Mouse (Mus musculus): ENCODE measurements around the gene Tenm2.

Tenm2 gene

GRCm38 (mm10) chr11:35998048-35998447 is 1237.7 kb downstream of the Tenm2 start:
- DNase-seq (ENCODE audit: low read depth, low spot score): no peak

DNA sequence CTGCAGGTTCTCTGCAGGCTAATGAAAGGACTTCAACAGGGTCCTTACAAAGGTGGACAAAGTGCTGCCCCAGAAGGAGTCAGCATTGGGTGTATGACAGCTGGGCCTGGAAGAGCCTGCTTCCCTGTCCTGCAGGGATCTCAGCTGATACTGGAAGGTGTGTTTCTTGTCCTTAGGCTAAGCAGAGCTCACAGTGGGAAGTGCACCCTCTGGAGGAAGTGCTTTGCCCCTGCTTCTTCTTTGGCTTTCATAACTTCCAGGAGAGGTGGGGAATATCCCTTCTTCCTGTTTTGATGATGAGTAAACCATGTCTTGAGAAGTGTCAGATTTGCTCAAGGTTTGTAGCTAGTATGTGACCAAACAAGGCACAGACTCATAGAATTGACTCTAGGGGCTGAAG is 1240.5 kb downstream of the Tenm2 start:
- peak; percentile 49 for DNase-seq (ENCODE audit: low read depth, low spot score)

DNA sequence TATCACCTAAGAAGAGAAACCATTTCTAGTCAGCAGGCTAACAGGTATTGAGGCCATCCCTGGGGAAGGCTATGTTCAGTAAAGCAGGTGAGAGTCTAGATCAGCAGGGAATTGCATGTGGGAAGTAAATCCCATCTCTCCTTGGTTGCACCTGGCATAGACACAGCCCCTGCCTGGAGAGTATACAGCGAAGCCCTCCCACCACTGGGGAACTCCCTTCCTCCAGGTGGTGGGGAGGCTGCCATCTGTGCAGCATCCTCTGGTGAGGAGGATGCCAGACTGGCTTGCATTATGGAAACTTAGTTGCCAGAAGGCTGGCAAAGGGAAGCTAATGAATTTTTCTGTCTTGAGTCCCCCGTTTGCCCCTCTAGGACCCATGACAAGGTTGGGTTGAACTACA is 1243.9 kb downstream of the Tenm2 start:
- no peak for DNase-seq (ENCODE audit: low read depth, low spot score)

DNA sequence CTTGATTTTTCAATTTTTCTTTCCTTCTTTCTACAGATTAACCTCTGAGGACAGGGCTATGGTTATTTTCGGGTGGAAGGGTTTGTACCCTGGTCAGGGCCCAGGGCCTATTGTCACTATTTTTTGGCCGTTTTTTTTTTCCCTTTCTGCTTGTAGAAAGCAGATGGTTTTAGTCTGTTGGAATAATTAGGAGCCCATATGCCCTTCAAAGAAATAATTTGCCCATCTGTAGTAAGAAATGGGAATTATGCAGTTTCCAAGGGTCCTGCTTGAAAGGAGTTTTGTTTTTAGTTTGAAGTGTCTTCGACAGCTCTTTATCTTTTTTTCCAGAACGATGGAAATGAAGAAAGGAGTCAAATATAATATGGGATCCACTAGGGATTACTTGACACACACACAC is 1245.8 kb downstream of the Tenm2 start:
- DNase-seq (ENCODE audit: low read depth, low spot score): no peak

GRCm38 (mm10) chr11:35985841-35986393 is 1249.8 kb downstream of the Tenm2 start:
- peak; percentile 61 for DNase-seq (ENCODE audit: low read depth, low spot score)

DNA sequence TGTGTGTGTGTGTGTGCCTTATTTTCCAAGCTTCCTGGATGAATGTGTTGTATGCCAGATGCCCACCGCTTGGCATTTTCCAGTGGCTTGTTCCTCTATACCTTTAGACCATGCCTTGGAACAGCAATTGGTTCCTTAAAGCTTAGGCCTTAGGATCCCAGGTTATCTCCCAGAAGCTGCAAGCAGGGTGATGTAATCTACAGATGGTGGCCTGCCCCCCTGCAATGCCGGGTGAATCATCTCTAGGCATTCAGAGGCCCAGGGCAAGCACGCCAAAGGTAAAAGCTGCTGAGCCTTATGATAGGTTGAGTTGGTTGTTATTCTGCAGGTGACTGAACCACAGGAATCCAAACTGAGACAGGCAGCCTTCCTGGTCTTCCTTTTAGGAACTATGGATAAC is 1253.0 kb downstream of the Tenm2 start:
- DNase-seq (ENCODE audit: low read depth, low spot score): no peak

- peak; percentile 85 for DNase-seq (ENCODE audit: low read depth, low spot score)
Observed at GRCm38 (mm10) chr11:35980411-35980917, 1255.3 kb downstream of the Tenm2 start, which contains the start of gene Wwc1. Gene Wwc1, minus strand, starts transcription at chr11:35980527.

DNA sequence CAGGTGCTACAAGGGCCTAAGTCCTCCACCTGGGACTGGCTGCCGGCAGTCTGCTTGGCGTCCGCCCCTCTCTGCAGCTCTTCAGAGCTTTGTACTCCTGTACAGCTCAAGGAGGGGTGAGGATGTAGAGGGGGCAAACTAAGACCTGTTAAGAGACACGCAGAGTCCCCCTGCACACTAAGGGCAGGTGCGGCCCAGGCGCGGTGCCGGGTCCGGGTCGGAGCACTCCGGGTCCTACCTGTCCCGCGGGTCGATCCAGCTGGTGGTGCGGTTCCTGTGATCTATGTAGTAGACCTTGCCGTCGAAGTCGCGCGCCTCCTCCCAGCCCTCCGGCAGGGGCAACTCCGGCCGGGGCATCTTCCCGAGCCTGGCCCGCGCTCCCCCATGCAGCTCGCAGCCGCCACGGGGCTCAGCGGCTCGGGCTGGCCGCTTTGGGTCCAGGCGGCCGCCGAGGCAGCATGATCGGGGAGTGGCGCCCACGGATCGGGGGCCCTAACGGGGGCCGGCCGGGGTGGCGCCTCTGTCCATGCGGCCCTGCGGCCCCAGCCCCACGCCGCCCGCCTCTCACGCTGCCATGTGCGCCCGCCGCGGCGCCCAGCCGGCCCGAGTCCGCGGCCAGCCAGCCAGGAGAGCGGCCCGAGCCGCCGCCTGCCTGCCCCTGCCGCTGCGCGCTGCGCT is 1255.9 kb downstream of the Tenm2 start:
- DNase-seq (ENCODE audit: low read depth, low spot score): peak; percentile 69

DNA sequence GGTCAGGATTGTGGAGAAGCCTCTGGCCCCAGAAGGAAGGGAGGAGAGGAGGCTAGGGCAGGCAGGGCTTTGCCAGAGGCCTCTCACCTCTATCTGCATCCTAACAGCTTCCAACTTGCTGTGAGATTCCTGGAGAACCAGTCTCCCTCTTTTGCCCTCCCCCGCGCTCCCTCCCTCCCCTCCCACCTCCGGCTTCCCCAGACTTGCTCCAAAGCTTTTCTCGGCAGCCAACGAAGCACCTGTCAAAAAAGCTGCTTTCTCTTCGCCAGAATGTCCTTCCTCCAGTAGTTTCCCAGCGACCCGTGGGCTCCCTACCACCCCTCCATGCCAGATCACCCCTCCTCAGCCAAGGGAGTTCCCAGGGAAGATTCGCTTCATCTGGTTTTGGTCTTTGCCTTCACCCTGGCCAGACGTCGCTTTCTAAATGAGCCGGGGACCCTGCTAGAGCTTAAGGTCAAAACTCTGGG is 1256.5 kb downstream of the Tenm2 start:
- peak; percentile 53 for DNase-seq (ENCODE audit: low read depth, low spot score)

DNA sequence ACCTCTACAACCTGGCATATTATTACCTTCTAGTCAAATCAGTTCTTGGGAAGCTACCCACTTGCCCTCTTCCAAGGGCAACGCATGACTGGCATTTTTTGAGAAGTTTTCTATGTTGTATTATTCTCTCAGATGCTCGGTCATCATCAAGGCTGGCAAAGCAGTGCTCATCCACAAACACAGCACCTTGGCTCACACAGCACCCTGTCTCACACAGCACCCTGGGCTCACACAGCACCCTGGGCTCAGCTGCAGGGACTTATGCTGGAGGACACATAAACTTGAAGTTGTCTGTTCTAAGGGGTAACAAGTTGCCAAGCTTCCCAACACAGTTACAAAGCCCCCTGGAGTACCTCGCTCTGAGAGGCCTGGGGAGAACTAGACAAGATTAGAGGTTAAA is 1258.0 kb downstream of the Tenm2 start:
- no peak for DNase-seq (ENCODE audit: low read depth, low spot score)

GRCm38 (mm10) chr11:35977096-35977495 is 1258.7 kb downstream of the Tenm2 start:
- DNase-seq (ENCODE audit: low read depth, low spot score): no peak

DNA sequence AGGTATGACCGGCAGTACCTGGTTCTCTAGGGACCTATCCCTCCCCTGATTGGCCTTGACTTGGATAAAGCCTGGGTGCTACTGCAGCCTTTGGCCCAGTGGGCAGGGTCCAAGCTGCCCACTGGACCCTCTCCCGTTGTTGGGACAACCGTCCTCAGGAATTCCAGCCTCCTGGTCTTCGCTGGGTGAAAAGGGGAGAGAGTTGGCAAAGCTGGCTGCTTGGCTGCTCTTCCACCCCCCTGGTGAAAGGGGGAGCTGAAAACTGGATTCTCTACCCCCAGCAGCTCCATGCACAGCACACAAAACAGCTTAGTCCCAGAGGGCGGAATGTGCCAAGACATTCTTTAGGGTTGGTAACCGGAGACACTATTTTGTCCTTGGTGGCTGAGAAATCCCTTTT is 1259.3 kb downstream of the Tenm2 start:
- peak; percentile 56 for DNase-seq (ENCODE audit: low read depth, low spot score)

GRCm38 (mm10) chr11:35974632-35975450 is 1260.9 kb downstream of the Tenm2 start:
- DNase-seq (ENCODE audit: low read depth, low spot score): no peak

DNA sequence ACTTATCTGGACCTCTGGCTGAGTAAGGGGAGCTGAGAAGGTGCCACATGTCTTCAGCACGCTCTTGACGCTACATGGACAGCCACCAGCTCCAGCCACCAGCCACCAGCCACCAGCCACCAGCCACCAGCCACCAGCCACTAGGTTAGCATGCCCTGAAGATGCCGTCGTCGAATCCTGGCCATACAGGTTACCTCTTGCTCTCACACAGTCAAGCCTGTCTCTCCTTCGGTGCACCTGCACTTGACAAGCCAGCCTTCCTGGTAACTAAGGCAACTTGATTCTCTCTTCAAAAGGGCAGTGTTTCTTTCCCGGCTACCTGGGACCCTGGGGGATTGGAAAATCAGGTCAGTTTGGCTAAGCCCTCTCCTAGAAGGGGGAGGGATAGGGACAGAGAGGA is 1262.6 kb downstream of the Tenm2 start:
- no peak for DNase-seq (ENCODE audit: low read depth, low spot score)

DNA sequence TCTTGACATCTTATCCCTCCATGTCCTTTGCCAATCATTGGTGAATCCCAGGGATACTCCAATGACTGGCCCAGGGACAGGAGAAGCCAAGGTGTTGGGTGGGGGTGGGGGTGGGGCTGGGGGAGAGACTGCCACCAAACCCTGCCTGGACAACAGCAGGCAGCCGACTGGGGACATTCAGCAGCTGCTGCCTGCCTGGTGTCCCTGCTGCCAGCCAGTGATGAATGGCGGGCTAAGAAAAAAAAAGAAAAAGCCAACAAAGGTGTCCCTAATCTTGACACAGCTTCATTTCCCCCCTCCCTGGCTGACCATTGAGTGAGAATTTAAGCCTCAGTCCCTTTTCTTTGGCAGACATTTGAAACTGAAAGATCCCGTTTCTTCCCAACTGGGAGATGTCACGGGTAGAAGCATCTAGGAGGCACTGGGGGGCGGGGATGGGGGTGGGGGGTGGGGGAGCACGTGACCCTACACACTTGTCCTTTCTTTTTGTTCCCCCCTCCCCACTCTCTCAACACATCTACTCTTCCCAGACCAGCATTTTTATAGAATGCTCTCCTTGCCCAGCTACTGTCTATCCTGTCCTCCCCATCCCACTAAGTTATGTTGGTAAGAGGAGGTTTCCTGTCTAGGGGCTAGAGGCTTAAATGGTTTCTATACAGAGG is 1263.4 kb downstream of the Tenm2 start:
- no peak for DNase-seq (ENCODE audit: low read depth, low spot score)

DNA sequence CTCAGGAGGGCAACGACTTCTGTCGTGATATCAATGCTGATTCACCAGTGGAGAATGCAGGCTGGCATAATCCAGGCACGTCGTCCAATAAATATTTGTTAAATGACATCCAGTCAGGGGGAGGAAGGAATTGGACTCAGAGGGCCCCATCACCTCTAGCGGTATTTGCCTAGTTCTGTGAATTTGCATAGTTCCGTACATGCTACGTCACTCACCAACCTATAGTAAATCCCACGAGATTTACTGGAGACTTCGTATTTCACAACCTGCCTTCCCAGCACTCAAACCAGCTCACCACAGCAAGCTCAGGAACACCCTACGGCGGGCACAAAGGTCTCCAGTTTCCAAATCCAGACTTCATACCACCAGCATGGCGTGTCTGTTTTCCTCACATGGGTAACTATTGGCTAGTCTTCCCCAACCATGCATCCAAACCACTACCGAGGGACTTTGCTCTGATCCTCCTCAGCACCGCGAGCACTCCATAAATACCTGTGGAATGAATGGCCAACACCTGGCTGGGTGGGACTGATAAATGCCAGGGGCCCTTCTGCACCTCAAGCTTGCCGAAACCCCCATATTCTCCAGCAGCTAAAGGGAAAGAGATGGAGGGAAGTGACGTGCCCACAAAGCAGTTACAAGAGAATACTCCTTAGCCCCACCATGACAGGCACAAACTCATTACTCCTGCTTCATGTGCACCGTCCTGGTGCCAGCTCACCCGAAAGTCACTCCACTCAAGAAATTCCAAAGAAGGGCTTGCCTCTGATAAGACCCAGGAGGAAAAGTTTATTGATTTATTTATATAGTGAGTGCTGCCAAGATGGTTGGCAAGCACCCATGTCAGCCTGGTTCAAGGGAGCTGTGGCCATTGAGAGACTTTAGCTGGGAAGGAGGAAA is 1264.7 kb downstream of the Tenm2 start:
- DNase-seq (ENCODE audit: low read depth, low spot score): no peak

DNA sequence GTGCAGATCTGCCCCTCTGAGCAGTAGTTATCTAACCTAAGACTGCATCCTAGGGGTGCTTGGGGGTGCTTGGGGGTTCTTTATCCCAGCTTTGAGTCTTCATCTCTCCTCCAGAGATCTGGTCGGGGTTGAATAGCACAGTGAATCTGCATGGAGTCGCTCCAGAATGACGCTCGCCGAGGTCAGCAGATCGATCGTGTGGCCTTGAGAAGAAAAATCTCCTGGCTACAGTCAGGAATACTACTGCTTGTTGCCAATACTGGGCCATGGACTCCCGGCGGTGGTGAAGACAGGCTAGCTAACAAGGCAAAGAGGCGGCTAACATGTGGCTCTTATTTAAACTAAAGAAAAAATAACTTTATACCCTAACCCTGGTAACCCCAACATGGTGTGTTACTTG is 1267.5 kb downstream of the Tenm2 start:
- DNase-seq (ENCODE audit: low read depth, low spot score): no peak

DNA sequence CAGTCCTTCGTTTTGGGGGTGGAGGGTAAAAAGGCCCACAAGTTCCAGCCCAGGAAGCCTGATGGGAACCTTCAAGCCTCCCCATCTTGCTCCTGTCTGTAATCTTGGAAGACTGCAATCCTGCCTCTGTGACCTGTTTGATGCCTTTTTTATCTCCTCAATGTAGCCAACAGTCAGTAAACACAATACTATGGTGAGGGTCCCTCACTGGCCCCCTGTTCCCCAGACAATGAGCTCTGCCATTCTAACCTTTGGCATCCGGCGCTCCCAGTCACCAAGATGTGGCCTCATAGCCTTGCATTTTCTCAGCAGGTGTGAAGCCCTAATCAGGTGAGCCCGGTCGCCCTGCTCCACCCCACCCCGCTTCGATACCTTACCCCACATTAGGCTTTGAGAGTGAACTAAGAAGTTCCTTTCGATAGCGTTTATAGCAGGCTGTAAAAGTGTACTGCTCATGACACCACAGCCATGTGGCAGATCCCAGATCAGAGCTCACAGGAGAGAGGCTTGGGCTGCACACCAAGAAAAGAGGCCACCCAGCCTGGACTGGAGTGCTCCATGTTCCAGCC is 1271.7 kb downstream of the Tenm2 start:
- DNase-seq (ENCODE audit: low read depth, low spot score): no peak

- DNase-seq (ENCODE audit: low read depth, low spot score): no peak
Observed at GRCm38 (mm10) chr11:35963554-35963953, 1272.2 kb downstream of the Tenm2 start.

- DNase-seq (ENCODE audit: low read depth, low spot score): no peak
Observed at GRCm38 (mm10) chr11:35962431-35962830, 1273.3 kb downstream of the Tenm2 start.

DNA sequence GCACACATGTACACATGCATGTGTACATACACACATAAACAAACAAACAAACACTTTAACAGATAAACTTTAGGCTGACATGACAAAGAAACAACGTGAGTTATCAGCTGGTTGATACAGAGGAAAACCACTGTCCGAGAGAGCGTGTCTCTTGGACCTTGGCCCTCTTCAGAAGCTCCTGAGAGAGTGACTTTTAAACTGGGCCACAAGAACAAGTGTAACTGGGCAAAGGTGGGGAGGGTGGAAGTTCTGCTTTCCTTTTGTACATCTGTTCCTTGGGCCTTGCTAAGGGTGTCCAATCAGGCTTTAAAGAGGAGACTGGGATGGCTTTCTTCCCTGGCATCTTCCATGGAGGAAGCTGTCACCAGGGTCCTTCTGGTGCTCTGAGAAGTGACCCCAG is 1276.5 kb downstream of the Tenm2 start:
- DNase-seq (ENCODE audit: low read depth, low spot score): no peak

All from ZHBTc4 (cell line).